Mouse (Mus musculus) midbrain, embryonic 14.5 days (tissue): ENCODE data around the gene Reck. TPM values are rescaled to one million over a fixed set of nuclear protein-coding genes. Genes with fewer than 3 reads are reported as not detected.
A peak's percentile ranks its signal among the peaks of the same experiment; 100 is the strongest.

ENCODE experiments used
- ATAC-seq: fragments of 200-750 bp; cut with Nextera tagmentation; 2 replicates; pipeline ENCODE4 v1.8.0; 2017; ENCODE audit warnings: moderate number of reproducible peaks, moderate library complexity; ENCODE audit not compliant: low FRiP score, low TSS enrichment
- DNase-seq: peaks from one replicate; pipeline ENCODE4 v3.0.0-alpha.2; 2015
- H3K27ac ChIP-seq: fragments of 300-500 bp; sonication (generic); replicated peaks from 2 replicates; pipeline ENCODE4 v1.5.1; 2014; ENCODE audit warnings: mild to moderate bottlenecking, low read depth, low read length, moderate library complexity
- H3K27me3 ChIP-seq: fragments of 300-500 bp; sonication (generic); 2 replicates; pipeline ENCODE4 v1.6.1; 2014; ENCODE audit warnings: low read length, control low read depth, mixed read lengths; ENCODE audit not compliant: control insufficient read depth, insufficient read depth
- H3K36me3 ChIP-seq: fragments of 300-500 bp; sonication (generic); 2 replicates; pipeline ENCODE4 v1.6.1; 2014; ENCODE audit warnings: low read length, control low read depth; ENCODE audit not compliant: control insufficient read depth, insufficient read depth
- H3K4me1 ChIP-seq: fragments of 300-500 bp; sonication (generic); 2 replicates; pipeline ENCODE4 v1.6.1; 2014; ENCODE audit warnings: mild to moderate bottlenecking, antibody characterized with exemption, low read length, control low read depth; ENCODE audit not compliant: control insufficient read depth, insufficient read depth
- H3K4me2 ChIP-seq: fragments of 300-500 bp; sonication (generic); 2 replicates; pipeline ENCODE4 v1.6.1; 2014; ENCODE audit warnings: mild to moderate bottlenecking, low read length, moderate library complexity
- H3K4me3 ChIP-seq: fragments of 300-500 bp; sonication (generic); replicated peaks from 2 replicates; pipeline ENCODE4 v1.5.1; 2014; ENCODE audit warnings: low read depth, low read length
- H3K9ac ChIP-seq: fragments of 300-500 bp; sonication (generic); replicated peaks from 2 replicates; pipeline ENCODE4 v1.6.1; 2014; ENCODE audit warnings: mild to moderate bottlenecking, low read length, moderate library complexity
- H3K9me3 ChIP-seq: fragments of 300-500 bp; sonication (generic); 2 replicates; pipeline ENCODE4 v1.6.1; 2016; ENCODE audit warnings: low read length, control low read depth, mixed read lengths; ENCODE audit not compliant: control insufficient read depth
- WGBS: fragments of 180-500 bp; shearing (Covaris S2); extraction: QIAGEN DNeasy Blood & Tissue Kit; methylation state at CpG from one replicate; pipeline ENCODE4 v1.1.7; 2014; 5-methylcytosine and 5-hydroxymethylcytosine counted together
- polyA plus RNA-seq: library from polyadenylated mRNA; unstranded; fragments of >200 nt; fragmentation: Nextera tagmentation; extraction: Ambion mirVana; gene quantifications from 2 replicates; pipeline ENCODE4 v1.2.1, GENCODE M21; 2014

Gene Reck
- polyA plus RNA-seq, 1 experiment from 2014 or later = 6.8 TPM

DNA sequence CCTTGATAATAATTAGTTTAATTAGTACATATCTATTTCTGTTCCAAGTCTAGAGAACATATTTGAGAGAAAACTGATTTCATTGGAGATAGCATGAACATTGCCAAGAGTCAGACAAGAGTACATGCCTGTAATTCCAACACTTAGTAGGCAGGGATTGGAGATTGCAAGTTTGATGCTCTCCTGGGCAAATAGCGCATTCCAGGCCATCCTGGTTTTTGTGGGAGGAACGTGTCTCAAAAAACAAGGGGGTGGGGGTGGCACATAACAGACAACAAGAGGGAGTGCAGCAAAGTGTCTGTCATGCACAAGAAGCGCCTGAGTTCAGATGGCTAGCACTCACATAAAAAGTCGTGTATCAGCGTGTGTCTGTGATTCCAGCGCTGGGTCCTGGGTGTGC, 4.2 kb downstream of the Reck start:
- Histone ChIP-seq H3K4me3 (no peak overlapping the region), H3K27me3 (no peaks in the 10 kb centered on the region), H3K36me3 (no peaks in the 10 kb centered on the region), H3K9me3 (no peaks in the 10 kb centered on the region), H3K27ac (no peak overlapping the region), H3K9ac (no peak overlapping the region), H3K4me2 (no peak overlapping the region), H3K4me1 (peaks cover 25% of the 10 kb centered on the region)
- ATAC-seq = no peak
- no peak for DNase-seq
- WGBS = 80% methylated on average over 6 of the region's 6 CpGs

DNA sequence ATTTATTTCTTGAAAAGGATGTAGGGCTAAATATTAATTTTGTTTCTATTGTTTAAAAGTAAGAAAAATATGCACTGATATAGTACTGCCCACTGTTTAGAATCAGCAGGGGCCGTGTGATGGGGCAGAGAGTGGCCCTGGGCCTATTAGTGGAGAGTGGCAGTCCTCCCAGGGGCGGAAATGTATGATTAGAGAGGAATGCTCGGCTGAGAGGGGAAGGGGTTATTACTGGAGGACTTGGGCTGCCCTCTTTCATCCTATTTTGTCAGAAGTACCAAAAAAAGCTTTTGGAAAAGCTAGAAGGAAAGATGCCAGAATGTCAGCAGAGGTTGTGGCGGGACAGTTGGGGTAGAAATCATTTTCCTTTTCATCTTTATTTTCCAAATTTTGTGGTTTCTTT, 8.9 kb downstream of the Reck start:
- no peak overlapping the region for H3K9ac ChIP-seq
- 44% methylated on average over 4 of the region's 4 CpGs for WGBS
- no peak overlapping the region for H3K4me2 ChIP-seq
- H3K27ac ChIP-seq = no peak overlapping the region
- DNase-seq (no peak), ATAC-seq (no peak)
- H3K4me1 ChIP-seq = 0 out of 2 replicates have a peak, but pooled peaks cover 10% of the 10 kb centered on the region
- no peak overlapping the region for H3K4me3 ChIP-seq
- no peaks in the 10 kb centered on the region for H3K27me3 ChIP-seq
- H3K9me3 ChIP-seq = no peaks in the 10 kb centered on the region
- H3K36me3 ChIP-seq = no peaks in the 10 kb centered on the region

DNA sequence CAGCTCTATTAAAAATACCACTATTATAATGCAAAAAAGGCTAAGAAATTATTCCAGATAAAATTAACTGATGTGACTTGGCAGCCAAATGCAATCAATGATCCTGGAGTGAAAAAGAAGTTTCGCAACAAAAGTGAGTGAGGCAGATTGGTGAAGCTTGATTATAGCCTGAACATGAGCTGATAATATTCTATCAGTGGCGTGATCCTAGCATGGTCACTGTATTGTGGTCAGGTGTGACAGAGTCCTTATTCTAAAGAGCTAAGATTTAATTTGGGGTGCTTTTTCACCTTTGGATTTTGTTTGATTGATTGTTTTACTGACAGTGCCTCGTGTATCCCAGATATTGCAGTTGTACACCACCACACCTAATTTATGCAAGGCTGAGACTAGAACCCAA, 15.9 kb downstream of the Reck start:
- no peaks in the 10 kb centered on the region for H3K4me1 ChIP-seq
- H3K4me3 ChIP-seq = no peak overlapping the region
- no peak overlapping the region for H3K27ac ChIP-seq
- H3K4me2 ChIP-seq = no peak overlapping the region
- ATAC-seq = no peak
- 92% methylated on average over 3 of the region's 3 CpGs for WGBS
- H3K9ac ChIP-seq = no peak overlapping the region
- H3K9me3 ChIP-seq = no peaks in the 10 kb centered on the region
- no peak for DNase-seq
- 0 out of 2 replicates have a peak, but pooled peaks cover 11% of the 10 kb centered on the region for H3K36me3 ChIP-seq
- no peaks in the 10 kb centered on the region for H3K27me3 ChIP-seq

DNA sequence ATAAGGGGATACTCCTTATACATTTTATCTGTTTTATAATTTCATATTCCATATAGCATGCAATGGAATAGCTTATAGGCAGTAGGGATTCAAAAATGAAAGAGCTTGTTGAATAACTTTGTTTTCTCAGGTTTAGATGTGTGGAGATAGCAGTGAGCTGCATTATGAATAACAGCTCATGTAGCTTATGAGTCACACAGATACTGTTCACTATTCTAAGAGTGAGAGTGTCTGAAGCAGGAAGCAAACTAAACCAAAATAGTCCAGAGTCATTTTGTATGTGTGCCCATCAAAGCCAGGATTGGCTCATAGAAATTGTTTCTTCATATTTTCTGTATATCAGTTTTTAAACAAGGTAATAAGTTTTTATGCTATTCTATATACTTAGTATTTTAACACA, 21.9 kb downstream of the Reck start:
- H3K4me3 ChIP-seq = no peak overlapping the region
- H3K27ac ChIP-seq = no peak overlapping the region
- no peak overlapping the region for H3K4me2 ChIP-seq
- ATAC-seq = no peak
- no peak for DNase-seq
- H3K9ac ChIP-seq = no peak overlapping the region
- H3K9me3 ChIP-seq = no peaks in the 10 kb centered on the region
- H3K36me3 ChIP-seq = peaks cover 40% of the 10 kb centered on the region
- H3K4me1 ChIP-seq = no peaks in the 10 kb centered on the region
- H3K27me3 ChIP-seq = no peaks in the 10 kb centered on the region

DNA sequence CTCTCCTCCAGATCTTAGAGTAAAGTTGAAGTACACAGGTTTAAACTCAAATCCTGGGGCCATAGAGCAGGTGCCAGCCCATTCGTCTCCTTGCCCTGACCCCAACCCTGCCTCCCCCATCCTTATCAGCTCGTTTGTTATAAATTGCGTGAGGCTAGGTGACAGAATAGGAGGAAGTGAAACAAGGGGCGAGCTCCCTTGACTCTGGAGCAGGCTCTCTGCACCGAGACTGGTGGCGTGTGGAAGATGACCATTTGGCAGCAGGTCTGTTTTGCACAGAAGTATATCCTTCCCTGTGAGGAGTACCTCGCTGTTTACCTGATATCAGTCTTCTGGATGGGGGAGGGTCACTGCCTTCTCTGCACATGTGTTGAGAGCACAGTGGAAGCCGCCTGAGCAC, 23.9 kb downstream of the Reck start:
- H3K9ac ChIP-seq = no peak overlapping the region
- peaks cover 48% of the 10 kb centered on the region for H3K36me3 ChIP-seq
- DNase-seq = no peak
- no peak overlapping the region for H3K4me3 ChIP-seq
- no peak for ATAC-seq
- 87% methylated on average over 8 of the region's 8 CpGs for WGBS
- no peaks in the 10 kb centered on the region for H3K9me3 ChIP-seq
- H3K4me2 ChIP-seq = no peak overlapping the region
- H3K27ac ChIP-seq = no peak overlapping the region
- H3K27me3 ChIP-seq = no peaks in the 10 kb centered on the region
- H3K4me1 ChIP-seq = no peaks in the 10 kb centered on the region

DNA sequence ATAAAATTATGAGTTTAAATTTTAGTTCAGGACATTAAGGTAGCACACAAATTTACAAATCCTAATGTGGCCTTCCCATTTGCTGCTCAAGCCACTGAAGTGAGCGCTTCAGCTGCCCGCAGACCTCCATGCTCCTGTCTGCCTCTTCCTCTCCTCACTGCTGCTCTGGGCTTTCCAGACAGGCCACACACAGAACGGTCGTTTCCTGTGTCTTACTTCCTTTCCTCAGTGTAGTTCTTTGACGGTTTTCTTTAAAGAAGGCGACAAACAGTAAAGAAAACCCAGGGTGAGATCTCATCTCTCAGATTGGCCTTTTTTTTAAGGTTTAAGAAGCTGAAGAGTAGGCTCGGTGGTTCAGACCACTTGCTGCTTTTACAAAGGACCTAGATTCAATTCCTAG, 28.4 kb downstream of the Reck start:
- H3K9ac ChIP-seq = no peak overlapping the region
- H3K27ac ChIP-seq = no peak overlapping the region
- no peak overlapping the region for H3K4me2 ChIP-seq
- no peaks in the 10 kb centered on the region for H3K4me1 ChIP-seq
- DNase-seq (no peak), ATAC-seq (no peak)
- H3K9me3 ChIP-seq = no peaks in the 10 kb centered on the region
- peaks cover 43% of the 10 kb centered on the region for H3K36me3 ChIP-seq
- no peak overlapping the region for H3K4me3 ChIP-seq
- 89% methylated on average over 7 of the region's 7 CpGs for WGBS
- H3K27me3 ChIP-seq = no peaks in the 10 kb centered on the region

DNA sequence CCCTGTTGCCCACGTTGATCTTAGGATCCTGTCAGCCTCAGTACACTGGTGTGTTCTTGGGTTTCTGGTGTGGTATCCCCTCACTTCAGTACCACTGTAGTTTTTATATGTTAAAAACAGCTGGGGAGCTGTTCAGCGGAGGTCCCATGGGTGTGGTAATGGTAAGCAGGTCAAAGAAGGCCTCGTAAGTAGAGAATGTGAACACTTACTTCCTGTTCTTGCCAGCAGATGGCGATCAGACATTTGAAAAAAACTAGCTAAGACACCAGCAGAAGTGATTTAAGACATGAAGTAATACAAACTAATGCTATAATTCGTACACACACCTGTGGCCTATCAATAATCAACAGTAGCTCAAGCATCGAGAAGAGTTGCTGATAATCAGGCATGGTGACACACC, 31.1 kb downstream of the Reck start:
- 34% methylated on average over 6 of the region's 6 CpGs for WGBS
- Histone ChIP-seq H3K27ac (no peak overlapping the region), H3K4me1 (no peaks in the 10 kb centered on the region), H3K4me2 (no peak overlapping the region), H3K4me3 (no peak overlapping the region), H3K9me3 (no peaks in the 10 kb centered on the region), H3K27me3 (no peaks in the 10 kb centered on the region), H3K9ac (no peak overlapping the region), H3K36me3 (peaks cover 44% of the 10 kb centered on the region)
- peak; percentile 80 for DNase-seq
- ATAC-seq = no peak

DNA sequence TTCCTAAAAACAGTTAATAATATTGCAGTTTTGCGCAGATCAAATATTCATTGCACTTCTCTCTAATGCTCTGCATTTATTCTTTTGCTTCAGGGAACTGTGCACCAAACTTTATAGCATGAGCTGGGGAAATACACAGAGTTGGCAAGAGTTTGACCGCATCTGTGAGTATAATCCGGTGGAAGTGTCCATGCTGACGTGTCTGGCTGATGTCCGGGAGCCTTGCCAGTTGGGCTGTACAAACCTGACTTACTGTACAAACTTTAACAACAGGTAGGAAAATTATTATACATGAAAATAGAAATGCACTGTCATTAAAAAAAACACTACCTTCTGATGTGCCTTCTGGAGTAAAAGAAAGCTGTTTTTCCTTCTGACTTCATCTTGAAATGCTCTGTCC, 42.9 kb downstream of the Reck start:
- no peak for DNase-seq
- Histone ChIP-seq H3K27me3 (no peaks in the 10 kb centered on the region), H3K9me3 (no peaks in the 10 kb centered on the region), H3K4me2 (no peak overlapping the region), H3K9ac (no peak overlapping the region), H3K36me3 (peaks cover 41% of the 10 kb centered on the region), H3K4me3 (no peak overlapping the region), H3K27ac (no peak overlapping the region), H3K4me1 (no peaks in the 10 kb centered on the region)
- no peak for ATAC-seq
- 94% methylated on average over 5 of the region's 5 CpGs for WGBS

DNA sequence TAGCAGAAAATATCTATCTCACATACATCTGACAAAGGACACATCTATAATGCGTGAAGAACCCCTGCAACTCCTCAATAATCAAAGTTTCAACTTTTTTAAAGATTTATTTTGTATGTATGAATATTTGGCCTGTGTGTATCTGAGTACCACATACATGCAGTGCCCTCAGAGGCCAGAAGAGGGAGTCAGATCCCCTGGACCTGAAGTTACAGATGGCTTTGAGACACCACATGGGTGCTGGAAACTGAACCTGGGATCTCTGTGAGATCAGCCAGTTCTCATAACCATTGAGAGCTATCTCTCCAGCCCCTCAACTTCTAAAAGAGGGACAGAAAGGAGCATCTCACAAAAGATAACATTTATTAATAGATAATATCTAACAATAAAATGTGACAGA, 45.3 kb downstream of the Reck start:
- H3K4me3 ChIP-seq = no peak overlapping the region
- no peak overlapping the region for H3K4me2 ChIP-seq
- no peak for ATAC-seq
- whole genome bisulfite sequencing = 92% methylated on average over 1 of the region's 1 CpGs
- no peaks in the 10 kb centered on the region for H3K4me1 ChIP-seq
- H3K9ac ChIP-seq = no peak overlapping the region
- H3K36me3 ChIP-seq = peaks cover 48% of the 10 kb centered on the region
- no peaks in the 10 kb centered on the region for H3K9me3 ChIP-seq
- peak; percentile 2 for DNase-seq
- H3K27ac ChIP-seq = no peak overlapping the region
- H3K27me3 ChIP-seq = no peaks in the 10 kb centered on the region
